Mouse (Mus musculus) heart, postnatal 0 days (tissue): Measurements from ENCODE around the gene Bbs10. TPM values are rescaled to one million over a fixed set of nuclear protein-coding genes. Genes with fewer than 3 reads are reported as not detected.

Experiments used
- ATAC-seq: fragments of 200-750 bp; cut with Nextera tagmentation; 2 replicates; pipeline ENCODE4 v1.8.0; 2017; ENCODE audit warnings: low read depth, moderate number of reproducible peaks, moderate library complexity; ENCODE audit not compliant: insufficient read depth
- DNase-seq: peaks from one replicate; pipeline ENCODE4 v3.0.0-alpha.2; 2016; ENCODE audit warnings: low spot score
- H3K27ac ChIP-seq: fragments of 300-500 bp; sonication (generic); 2 replicates; pipeline ENCODE4 v1.5.1; 2014; ENCODE audit warnings: low read depth, mild to moderate bottlenecking
- H3K27me3 ChIP-seq: fragments of 300-500 bp; sonication (generic); 2 replicates; pipeline ENCODE4 v1.6.1; 2014; ENCODE audit warnings: low read length, mixed read lengths; ENCODE audit not compliant: control insufficient read depth, insufficient read depth
- H3K36me3 ChIP-seq: fragments of 300-500 bp; sonication (generic); replicated peaks from 2 replicates; pipeline ENCODE4 v1.6.1; 2014; ENCODE audit warnings: low read length, mixed read lengths; ENCODE audit not compliant: control insufficient read depth, insufficient read depth
- H3K4me1 ChIP-seq: fragments of 300-500 bp; sonication (generic); 2 replicates; pipeline ENCODE4 v1.6.1; 2014; ENCODE audit warnings: antibody characterized with exemption; ENCODE audit not compliant: control insufficient read depth, insufficient read depth
- H3K4me2 ChIP-seq: fragments of 300-500 bp; sonication (generic); 2 replicates; pipeline ENCODE4 v1.6.1; 2014; ENCODE audit warnings: low read depth, mild to moderate bottlenecking, low read length, moderate library complexity
- H3K4me3 ChIP-seq: fragments of 300-500 bp; sonication (generic); 2 replicates; pipeline ENCODE4 v1.5.1; 2014; ENCODE audit warnings: low read depth, low read length
- H3K9ac ChIP-seq: fragments of 300-500 bp; sonication (generic); replicated peaks from 2 replicates; pipeline ENCODE4 v1.6.1; 2014; ENCODE audit warnings: low read depth, low read length, mixed read lengths
- H3K9me3 ChIP-seq: fragments of 300-500 bp; sonication (generic); replicated peaks from 2 replicates; pipeline ENCODE4 v1.6.1; 2016; ENCODE audit warnings: low read length; ENCODE audit not compliant: control insufficient read depth
- CTCF ChIP-seq: IDR thresholded peaks from 2 replicates; pipeline ENCODE4 v1.5.1; 2016; ENCODE audit warnings: antibody characterized with exemption, control low read depth, low read depth
- EP300 ChIP-seq: IDR thresholded peaks from 2 replicates; pipeline ENCODE4 v1.6.1; 2016; ENCODE audit warnings: antibody characterized with exemption, low read depth
- WGBS: fragments of 180-500 bp; shearing (Covaris S2); extraction: QIAGEN DNeasy Blood & Tissue Kit; methylation state at CpG from one replicate; pipeline ENCODE4 v1.1.7; 2014; 5-methylcytosine and 5-hydroxymethylcytosine counted together
- polyA plus RNA-seq: library from polyadenylated mRNA; unstranded; fragments of >200 nt; fragmentation: Nextera tagmentation; extraction: Ambion mirVana; gene quantifications from 2 replicates; pipeline ENCODE4 v1.2.1, GENCODE M21; 2015
- total RNA-seq: library from RNA; depleted of rRNA; stranded (reverse); fragments of >200 nt; gene quantifications from 2 replicates; pipeline ENCODE4 v1.2.3, GENCODE M21; 2014; ENCODE audit warnings: low replicate concordance; rRNA removed

Gene Bbs10
- total RNA-seq (2.5 and 7.2 TPM in 2 replicates), polyA plus RNA-seq (2.5 and 3.2 TPM in 2 replicates)

DNA sequence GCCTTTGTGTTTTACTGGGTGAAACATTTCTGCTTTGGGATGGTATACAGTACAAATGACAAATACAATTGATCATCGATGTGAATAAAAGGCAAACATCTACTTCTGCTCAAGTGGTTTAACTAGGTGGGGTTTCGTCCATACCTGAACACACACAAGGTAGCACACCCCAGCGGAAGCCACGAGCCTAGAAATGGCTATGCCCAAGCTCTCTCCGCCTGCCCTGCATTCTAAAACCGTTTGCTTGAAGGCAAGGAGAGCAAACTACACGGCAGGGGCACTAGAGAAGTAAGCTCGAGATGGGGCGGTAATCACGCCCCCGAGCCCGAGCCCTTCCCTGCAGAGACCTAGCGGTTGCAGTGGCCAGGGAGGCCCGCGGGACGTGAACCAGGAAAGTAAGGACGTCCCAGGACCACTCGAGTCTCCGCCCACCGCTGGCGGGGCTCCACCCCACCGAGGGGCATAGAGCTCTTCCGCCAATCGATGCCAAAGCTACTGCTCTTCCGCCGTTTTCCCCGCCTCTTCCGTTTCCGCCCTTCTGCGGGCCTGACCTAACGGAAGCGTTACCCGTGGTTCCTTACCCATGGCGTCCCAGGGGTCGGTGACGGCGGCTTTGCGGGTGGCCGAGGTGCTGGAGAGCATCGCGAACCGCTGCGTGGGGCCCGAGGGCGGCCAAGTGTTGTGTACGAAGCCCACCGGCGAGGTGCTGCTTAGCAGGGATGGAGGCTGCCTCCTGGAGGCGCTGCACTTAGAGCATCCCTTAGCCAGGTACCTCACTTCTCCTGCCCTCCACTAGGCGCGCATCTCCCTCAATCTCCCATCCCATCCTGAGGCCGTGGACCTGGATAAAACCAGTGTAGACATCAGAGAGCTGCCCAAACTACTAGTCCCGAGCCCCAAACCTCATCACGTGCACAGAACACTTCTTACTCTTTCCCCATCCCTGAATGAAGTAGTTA lies at the start of gene Bbs10:
TSS of gene Bbs10 (plus strand) at position 540 of the 959 bp plus-strand sequence.
- peak; percentile 99 for ATAC-seq
- no peaks in the 10 kb centered on the region for H3K9me3 ChIP-seq
- 2% methylated on average over 53 of the region's 54 CpGs for WGBS

GRCm38 (mm10) chr10:111250192-111250591 lies 48.3 kb upstream of the Bbs10 start:
- Histone ChIP-seq H3K27ac (no peak overlapping the region), H3K36me3 (no peaks in the 10 kb centered on the region), H3K9ac (no peak overlapping the region), H3K27me3 (no peaks in the 10 kb centered on the region), H3K9me3 (no peaks in the 10 kb centered on the region), H3K4me2 (no peak overlapping the region), H3K4me1 (peaks cover 9% of the 10 kb centered on the region), H3K4me3 (no peak overlapping the region)
- no peak for DNase-seq
- no peak for ATAC-seq
- TF ChIP-seq EP300 (no peak), CTCF (no peak)
- 78% methylated on average over 4 of the region's 4 CpGs for WGBS

More for the DNA sequence above, at the start of gene Bbs10:
- Histone ChIP-seq H3K9ac (peak within 1 kb of the TSS; percentile 56), H3K27ac (peak within 1 kb of the TSS; percentile 71), H3K36me3 (peaks cover 7% of the 10 kb centered on the region; the same call in 1 of the 2 replicates), H3K4me2 (peak within 1 kb of the TSS; percentile 74), H3K4me1 (0 out of 2 replicates have a peak, but pooled peaks cover 8% of the 10 kb centered on the region), H3K4me3 (peak within 1 kb of the TSS; percentile 68), H3K27me3 (no peaks in the 10 kb centered on the region)
- peak; percentile 98 for DNase-seq
- TF ChIP-seq CTCF (peak; percentile 62), EP300 (no peak)

DNA sequence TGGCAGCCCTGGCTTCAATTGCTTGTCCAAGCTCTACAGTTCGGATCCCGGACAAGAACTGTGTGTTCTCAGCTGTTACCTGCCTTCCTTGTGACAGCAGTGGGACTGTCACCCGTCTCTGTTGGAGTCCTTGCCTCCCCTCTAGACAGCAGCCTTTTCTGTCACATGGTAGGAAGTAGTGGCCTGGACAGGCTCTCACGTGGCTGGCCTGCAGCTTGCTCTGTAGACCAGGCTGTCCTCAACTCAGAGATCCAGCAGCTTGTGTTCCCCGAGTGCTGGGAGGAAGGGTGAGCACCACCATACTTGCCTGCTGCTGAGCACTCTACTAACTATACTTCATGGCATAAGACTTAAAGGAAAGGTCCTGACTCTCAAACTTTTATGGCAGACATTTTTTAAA lies 46.8 kb upstream of the Bbs10 start:
- no peak for DNase-seq
- Histone ChIP-seq H3K36me3 (peaks cover 5% of the 10 kb centered on the region), H3K27ac (no peak overlapping the region), H3K4me1 (peaks cover 9% of the 10 kb centered on the region; the same call in 1 of the 2 replicates), H3K27me3 (no peaks in the 10 kb centered on the region), H3K9me3 (no peaks in the 10 kb centered on the region), H3K9ac (no peak overlapping the region), H3K4me3 (no peak overlapping the region), H3K4me2 (no peak overlapping the region)
- no peak for TF ChIP-seq EP300
- TF ChIP-seq CTCF: no peak
- 55% methylated on average over 5 of the region's 5 CpGs for WGBS
- no peak for ATAC-seq

DNA sequence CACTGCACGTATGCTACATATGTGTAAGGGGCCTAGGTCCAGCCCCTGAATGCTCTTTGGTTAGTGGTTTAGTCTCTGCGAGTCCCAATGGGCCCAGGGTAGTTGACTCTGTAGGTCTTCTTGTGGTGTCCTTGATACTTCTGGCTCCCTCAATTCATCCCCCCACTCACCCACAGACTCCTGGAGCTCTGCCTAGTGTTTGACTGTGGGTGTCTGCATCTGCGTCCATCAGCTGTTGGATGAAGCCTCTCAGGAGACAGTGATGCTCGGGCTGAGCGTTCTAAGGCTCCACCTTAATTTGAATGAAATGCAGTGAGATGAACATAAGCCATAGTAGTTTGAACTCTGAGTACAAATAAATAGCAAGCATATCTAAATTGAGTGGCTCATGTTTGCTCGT lies 43.3 kb upstream of the Bbs10 start:
- Histone ChIP-seq H3K36me3 (peaks cover 9% of the 10 kb centered on the region), H3K9ac (no peak overlapping the region), H3K4me1 (no peaks in the 10 kb centered on the region), H3K27me3 (no peaks in the 10 kb centered on the region), H3K4me3 (no peak overlapping the region), H3K27ac (no peak overlapping the region), H3K9me3 (no peaks in the 10 kb centered on the region), H3K4me2 (no peak overlapping the region)
- TF ChIP-seq CTCF (no peak), EP300 (no peak)
- no peak for DNase-seq
- WGBS: 95% methylated on average over 6 of the region's 6 CpGs
- no peak for ATAC-seq

DNA sequence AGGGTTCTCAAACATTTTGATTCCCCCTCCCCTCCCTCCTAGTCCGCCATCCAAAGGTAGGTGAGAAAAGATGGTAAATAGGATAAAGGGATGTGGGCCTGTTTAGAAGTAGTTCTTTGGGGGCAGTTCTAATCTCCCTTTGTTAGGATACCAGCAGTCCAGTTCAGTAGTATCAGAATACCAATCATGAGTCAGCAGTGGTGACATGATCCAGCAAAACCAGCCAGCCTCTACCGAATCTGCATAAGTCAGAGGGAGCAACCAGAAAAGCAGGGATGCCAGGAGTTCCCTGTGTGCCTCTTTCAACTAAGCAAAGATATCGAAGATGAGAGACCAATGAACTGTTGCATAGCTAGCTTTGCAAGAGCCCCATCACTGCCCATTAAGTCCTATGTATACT lies 42.3 kb upstream of the Bbs10 start:
- no peak for TF ChIP-seq CTCF
- no peak for TF ChIP-seq EP300
- H3K36me3 ChIP-seq: peaks cover 9% of the 10 kb centered on the region
- H3K4me2 ChIP-seq: no peak overlapping the region
- WGBS: 78% methylated on average over 3 of the region's 3 CpGs
- no peak overlapping the region for H3K4me3 ChIP-seq
- DNase-seq (no peak), ATAC-seq (no peak)
- H3K27me3 ChIP-seq: no peaks in the 10 kb centered on the region
- no peak overlapping the region for H3K27ac ChIP-seq
- H3K9me3 ChIP-seq: no peaks in the 10 kb centered on the region
- H3K4me1 ChIP-seq: no peaks in the 10 kb centered on the region
- no peak overlapping the region for H3K9ac ChIP-seq
